Mouse (Mus musculus): ENCODE data around the gene Cachd1. TPM values are rescaled to one million over a fixed set of nuclear protein-coding genes. Genes with fewer than 3 reads are reported as not detected.

Cachd1 gene
- polyA plus RNA-seq, 1 experiment: 6.3 TPM

- TF ChIP-seq CTCF (IDR thresholded peaks at IDR 0.05; ENCODE audit: low read depth, low read length): no peak
- TF ChIP-seq POLR2A (IDR thresholded peaks at IDR 0.05; ENCODE audit: insufficient read depth, low read length): no peak
- TF ChIP-seq EP300 (IDR thresholded peaks at IDR 0.05; ENCODE audit: insufficient read depth, low read depth, low read length): no peak
- H3K4me1 ChIP-seq (ENCODE audit: control insufficient read depth, insufficient read depth, low read length): no peaks in the 10 kb centered on the region
- no peak overlapping the region for H3K27ac ChIP-seq (ENCODE audit: insufficient read depth, low read length)
- H3K4me3 ChIP-seq (ENCODE audit: low read depth, low read length): no peak overlapping the region
- no peaks in the 10 kb centered on the region for H3K36me3 ChIP-seq (ENCODE audit: control insufficient read depth, insufficient read depth, low read length, poor library complexity, severe bottlenecking)
- H3K9me3 ChIP-seq (replicated peaks; ENCODE audit: control insufficient read depth, insufficient read depth, low read length, poor library complexity, severe bottlenecking): no peaks in the 10 kb centered on the region
- no peaks in the 10 kb centered on the region for H3K27me3 ChIP-seq (ENCODE audit: control insufficient read depth, insufficient read depth, low read length, poor library complexity, severe bottlenecking)
- no peak overlapping the region for H3K9ac ChIP-seq (ENCODE audit: low read depth, poor library complexity, severe bottlenecking)
Measured at GRCm38 (mm10) chr4:100752278-100752677, 24.2 kb upstream of the Cachd1 start.

GRCm38 (mm10) chr4:100755632-100756031, 20.8 kb upstream of the Cachd1 start:
- Histone ChIP-seq H3K27me3 (ENCODE audit: control insufficient read depth, insufficient read depth, low read length, poor library complexity, severe bottlenecking) (no peaks in the 10 kb centered on the region), H3K4me1 (ENCODE audit: control insufficient read depth, insufficient read depth, low read length) (no peaks in the 10 kb centered on the region), H3K4me3 (ENCODE audit: low read depth, low read length) (no peak overlapping the region), H3K36me3 (ENCODE audit: control insufficient read depth, insufficient read depth, low read length, poor library complexity, severe bottlenecking) (no peaks in the 10 kb centered on the region), H3K27ac (ENCODE audit: insufficient read depth, low read length) (no peak overlapping the region), H3K9ac (ENCODE audit: low read depth, poor library complexity, severe bottlenecking) (no peak overlapping the region), H3K9me3 (replicated peaks; ENCODE audit: control insufficient read depth, insufficient read depth, low read length, poor library complexity, severe bottlenecking) (no peaks in the 10 kb centered on the region)
- TF ChIP-seq POLR2A (IDR thresholded peaks at IDR 0.05; ENCODE audit: insufficient read depth, low read length): no peak
- TF ChIP-seq EP300 (IDR thresholded peaks at IDR 0.05; ENCODE audit: insufficient read depth, low read depth, low read length): no peak
- TF ChIP-seq CTCF (IDR thresholded peaks at IDR 0.05; ENCODE audit: low read depth, low read length): no peak

GRCm38 (mm10) chr4:100756499-100756898, 20.0 kb upstream of the Cachd1 start:
- H3K27me3 ChIP-seq (ENCODE audit: control insufficient read depth, insufficient read depth, low read length, poor library complexity, severe bottlenecking): no peaks in the 10 kb centered on the region
- no peaks in the 10 kb centered on the region for H3K4me1 ChIP-seq (ENCODE audit: control insufficient read depth, insufficient read depth, low read length)
- H3K27ac ChIP-seq (ENCODE audit: insufficient read depth, low read length): no peak overlapping the region
- no peaks in the 10 kb centered on the region for H3K9me3 ChIP-seq (replicated peaks; ENCODE audit: control insufficient read depth, insufficient read depth, low read length, poor library complexity, severe bottlenecking)
- H3K9ac ChIP-seq (ENCODE audit: low read depth, poor library complexity, severe bottlenecking): no peak overlapping the region
- no peak for TF ChIP-seq EP300 (IDR thresholded peaks at IDR 0.05; ENCODE audit: insufficient read depth, low read depth, low read length)
- no peak for TF ChIP-seq POLR2A (IDR thresholded peaks at IDR 0.05; ENCODE audit: insufficient read depth, low read length)
- TF ChIP-seq CTCF (IDR thresholded peaks at IDR 0.05; ENCODE audit: low read depth, low read length): no peak
- H3K36me3 ChIP-seq (ENCODE audit: control insufficient read depth, insufficient read depth, low read length, poor library complexity, severe bottlenecking): no peaks in the 10 kb centered on the region
- H3K4me3 ChIP-seq (ENCODE audit: low read depth, low read length): no peak overlapping the region

GRCm38 (mm10) chr4:100758265-100758898, 18.1 kb upstream of the Cachd1 start:
- H3K27ac ChIP-seq (ENCODE audit: insufficient read depth, low read length): no peak overlapping the region
- no peak for TF ChIP-seq POLR2A (IDR thresholded peaks at IDR 0.05; ENCODE audit: insufficient read depth, low read length)
- no peak for TF ChIP-seq EP300 (IDR thresholded peaks at IDR 0.05; ENCODE audit: insufficient read depth, low read depth, low read length)
- TF ChIP-seq CTCF (IDR thresholded peaks at IDR 0.05; ENCODE audit: low read depth, low read length): no peak
- H3K9me3 ChIP-seq (replicated peaks; ENCODE audit: control insufficient read depth, insufficient read depth, low read length, poor library complexity, severe bottlenecking): no peaks in the 10 kb centered on the region

GRCm38 (mm10) chr4:100759603-100760002, 16.9 kb upstream of the Cachd1 start:
- H3K4me3 ChIP-seq (ENCODE audit: low read depth, low read length): no peak overlapping the region
- H3K4me1 ChIP-seq (ENCODE audit: control insufficient read depth, insufficient read depth, low read length): no peaks in the 10 kb centered on the region
- H3K9ac ChIP-seq (ENCODE audit: low read depth, poor library complexity, severe bottlenecking): no peak overlapping the region
- H3K36me3 ChIP-seq (ENCODE audit: control insufficient read depth, insufficient read depth, low read length, poor library complexity, severe bottlenecking): no peaks in the 10 kb centered on the region
- no peaks in the 10 kb centered on the region for H3K27me3 ChIP-seq (ENCODE audit: control insufficient read depth, insufficient read depth, low read length, poor library complexity, severe bottlenecking)
- no peak overlapping the region for H3K27ac ChIP-seq (ENCODE audit: insufficient read depth, low read length)
- TF ChIP-seq EP300 (IDR thresholded peaks at IDR 0.05; ENCODE audit: insufficient read depth, low read depth, low read length) (no peak), CTCF (IDR thresholded peaks at IDR 0.05; ENCODE audit: low read depth, low read length) (no peak), POLR2A (IDR thresholded peaks at IDR 0.05; ENCODE audit: insufficient read depth, low read length) (no peak)
- H3K9me3 ChIP-seq (replicated peaks; ENCODE audit: control insufficient read depth, insufficient read depth, low read length, poor library complexity, severe bottlenecking): no peaks in the 10 kb centered on the region

More at GRCm38 (mm10) chr4:100758265-100758898, 18.1 kb upstream of the Cachd1 start:
- Histone ChIP-seq H3K27me3 (ENCODE audit: control insufficient read depth, insufficient read depth, low read length, poor library complexity, severe bottlenecking) (no peaks in the 10 kb centered on the region), H3K36me3 (ENCODE audit: control insufficient read depth, insufficient read depth, low read length, poor library complexity, severe bottlenecking) (no peaks in the 10 kb centered on the region), H3K4me1 (ENCODE audit: control insufficient read depth, insufficient read depth, low read length) (no peaks in the 10 kb centered on the region), H3K4me3 (ENCODE audit: low read depth, low read length) (no peak overlapping the region), H3K9ac (ENCODE audit: low read depth, poor library complexity, severe bottlenecking) (no peak overlapping the region)

GRCm38 (mm10) chr4:100760416-100760815, 16.1 kb upstream of the Cachd1 start:
- H3K4me3 ChIP-seq (ENCODE audit: low read depth, low read length): no peak overlapping the region
- no peaks in the 10 kb centered on the region for H3K36me3 ChIP-seq (ENCODE audit: control insufficient read depth, insufficient read depth, low read length, poor library complexity, severe bottlenecking)
- TF ChIP-seq POLR2A (IDR thresholded peaks at IDR 0.05; ENCODE audit: insufficient read depth, low read length): no peak
- no peak for TF ChIP-seq CTCF (IDR thresholded peaks at IDR 0.05; ENCODE audit: low read depth, low read length)
- TF ChIP-seq EP300 (IDR thresholded peaks at IDR 0.05; ENCODE audit: insufficient read depth, low read depth, low read length): no peak
- H3K4me1 ChIP-seq (ENCODE audit: control insufficient read depth, insufficient read depth, low read length): no peaks in the 10 kb centered on the region
- H3K9ac ChIP-seq (ENCODE audit: low read depth, poor library complexity, severe bottlenecking): no peak overlapping the region
- H3K9me3 ChIP-seq (replicated peaks; ENCODE audit: control insufficient read depth, insufficient read depth, low read length, poor library complexity, severe bottlenecking): no peaks in the 10 kb centered on the region
- no peak overlapping the region for H3K27ac ChIP-seq (ENCODE audit: insufficient read depth, low read length)
- no peaks in the 10 kb centered on the region for H3K27me3 ChIP-seq (ENCODE audit: control insufficient read depth, insufficient read depth, low read length, poor library complexity, severe bottlenecking)
